Mouse (Mus musculus) cerebellum, adult 2 months (tissue): ENCODE data around the gene Bcas3.

Experiments used
- CTCF ChIP-seq: fragments of 200-500 bp; IDR thresholded peaks from 2 replicates; pipeline ENCODE4 v1.5.1; 2011; ENCODE audit warnings: low read depth, mild to moderate bottlenecking, control low read depth, low read length, moderate library complexity, borderline replicate concordance; ENCODE audit not compliant: insufficient read depth
- POLR2A ChIP-seq: fragments of 200-500 bp; IDR thresholded peaks from 2 replicates; pipeline ENCODE4 v1.6.1; 2011; ENCODE audit warnings: low read length, control low read depth, borderline replicate concordance; ENCODE audit not compliant: insufficient read depth

DNA sequence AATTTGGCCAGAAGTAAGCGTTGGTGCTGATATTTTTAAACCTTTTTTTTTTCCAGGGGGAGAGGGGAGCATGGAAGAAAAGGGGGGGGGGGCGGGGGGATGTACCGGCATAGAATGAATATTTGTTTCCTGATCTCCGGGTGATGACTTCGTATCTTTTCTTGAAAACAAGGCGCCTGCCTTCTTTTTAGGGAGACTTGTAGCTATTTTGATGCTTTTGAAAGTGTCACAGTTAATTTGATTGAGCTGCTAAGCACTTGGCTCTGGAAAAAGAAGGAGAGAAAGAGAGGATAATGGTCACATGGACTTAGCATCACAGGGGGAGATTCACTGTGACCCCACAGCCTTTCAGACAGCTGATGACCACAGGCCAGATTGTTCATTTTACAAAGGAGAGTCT lies 413.8 kb downstream of the Bcas3 start:
- TF ChIP-seq POLR2A (no peak), CTCF (no peak)
